Mouse (Mus musculus): ENCODE measurements around the gene Rnf128. TPM values are rescaled to one million over a fixed set of nuclear protein-coding genes. Genes with fewer than 3 reads are reported as not detected.

Rnf128 gene
- polyA plus RNA-seq, 1 experiment from 2014 or later = 6.4 TPM

DNA sequence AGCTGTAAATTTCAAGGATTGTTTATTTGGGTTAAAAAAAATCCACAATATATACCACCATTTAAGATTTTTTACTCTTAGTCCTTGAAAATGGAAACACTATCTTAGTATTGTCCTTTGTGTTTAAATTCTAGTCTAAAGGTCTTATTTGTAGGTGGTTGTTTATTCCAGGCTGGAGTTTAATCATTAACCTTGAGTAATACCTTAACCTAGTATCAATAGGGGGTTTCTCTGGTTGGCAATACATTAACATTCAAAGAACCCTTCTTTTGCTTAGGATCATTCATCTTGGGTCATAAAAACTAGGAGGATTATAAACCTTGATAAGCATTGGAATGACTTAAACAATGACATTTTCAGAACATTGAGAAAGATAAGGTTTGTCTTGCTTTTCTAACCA, 77.3 kb downstream of the Rnf128 start:
- Histone ChIP-seq H3K4me1 (ENCODE audit: control insufficient read depth, insufficient read depth, low read length) (no peaks in the 10 kb centered on the region), H3K4me2 (ENCODE audit: low read depth, low read length) (no peak overlapping the region), H3K36me3 (replicated peaks; ENCODE audit: control insufficient read depth, insufficient read depth, low read depth, low read length) (no peaks in the 10 kb centered on the region), H3K4me3 (ENCODE audit: low read depth, low read length) (no peak overlapping the region), H3K9me3 (replicated peaks; ENCODE audit: control insufficient read depth, low read length) (no peaks in the 10 kb centered on the region), H3K27ac (replicated peaks; ENCODE audit: low read depth, low read length) (no peak overlapping the region), H3K9ac (replicated peaks; ENCODE audit: low read length) (no peak overlapping the region), H3K27me3 (ENCODE audit: control insufficient read depth, insufficient read depth, low read length) (no peaks in the 10 kb centered on the region)
- no peak for DNase-seq (ENCODE audit: low spot score)
- no peak for ATAC-seq (replicated peaks; ENCODE audit: insufficient number of reproducible peaks, low FRiP score, low TSS enrichment, low read depth)

DNA sequence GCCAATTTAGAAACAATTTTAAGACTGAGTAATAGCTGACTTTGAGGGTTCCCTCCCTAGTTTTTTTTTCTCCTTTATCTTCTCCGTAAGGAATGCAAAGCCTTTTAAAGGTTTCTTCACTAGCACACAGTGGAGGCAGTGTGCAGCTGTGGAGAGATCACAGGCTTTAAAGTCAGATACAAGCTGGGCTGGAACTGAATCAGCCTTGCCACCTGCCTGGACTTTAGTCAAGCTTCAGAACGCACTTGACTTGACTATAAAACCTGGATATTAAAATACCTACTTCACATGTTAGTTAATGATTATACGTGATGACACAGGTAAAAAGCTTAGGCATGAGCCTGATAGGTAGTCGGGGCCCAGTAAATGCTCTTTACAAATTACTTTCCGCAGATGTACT, 89.1 kb downstream of the Rnf128 start:
- ATAC-seq (replicated peaks; ENCODE audit: insufficient number of reproducible peaks, low FRiP score, low TSS enrichment, low read depth) (no peak), DNase-seq (ENCODE audit: low spot score) (no peak)
- H3K9me3 ChIP-seq (replicated peaks; ENCODE audit: control insufficient read depth, low read length) = no peaks in the 10 kb centered on the region
- WGBS = 79% methylated on average over 5 of the region's 5 CpGs
- no peaks in the 10 kb centered on the region for H3K4me1 ChIP-seq (ENCODE audit: control insufficient read depth, insufficient read depth, low read length)
- H3K4me3 ChIP-seq (ENCODE audit: low read depth, low read length) = no peak overlapping the region
- no peak overlapping the region for H3K9ac ChIP-seq (replicated peaks; ENCODE audit: low read length)
- no peaks in the 10 kb centered on the region for H3K27me3 ChIP-seq (ENCODE audit: control insufficient read depth, insufficient read depth, low read length)
- no peaks in the 10 kb centered on the region for H3K36me3 ChIP-seq (replicated peaks; ENCODE audit: control insufficient read depth, insufficient read depth, low read depth, low read length)
- no peak overlapping the region for H3K4me2 ChIP-seq (ENCODE audit: low read depth, low read length)
- H3K27ac ChIP-seq (replicated peaks; ENCODE audit: low read depth, low read length) = no peak overlapping the region

DNA sequence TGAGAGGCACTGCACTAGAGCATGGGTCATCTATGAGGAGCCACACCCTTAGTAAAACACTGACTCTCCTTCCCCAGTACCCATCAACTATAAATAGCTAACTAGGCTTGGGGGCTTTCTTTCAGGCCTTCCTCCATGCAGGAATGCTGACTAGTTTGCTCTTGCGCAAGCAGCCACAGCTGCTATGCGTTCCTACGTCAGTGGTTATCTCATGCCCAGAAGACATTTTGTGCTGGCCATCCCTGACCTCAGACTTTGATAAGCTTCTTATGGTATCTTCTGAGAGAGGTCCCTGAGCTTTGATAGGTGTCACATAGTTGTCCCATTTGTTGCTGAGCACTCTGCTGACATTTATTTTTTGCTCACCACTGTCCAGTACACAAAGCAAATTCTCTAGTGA, 90.2 kb downstream of the Rnf128 start:
- no peak for ATAC-seq (replicated peaks; ENCODE audit: insufficient number of reproducible peaks, low FRiP score, low TSS enrichment, low read depth)
- H3K9me3 ChIP-seq (replicated peaks; ENCODE audit: control insufficient read depth, low read length) = no peaks in the 10 kb centered on the region
- H3K9ac ChIP-seq (replicated peaks; ENCODE audit: low read length) = no peak overlapping the region
- H3K36me3 ChIP-seq (replicated peaks; ENCODE audit: control insufficient read depth, insufficient read depth, low read depth, low read length) = no peaks in the 10 kb centered on the region
- H3K27me3 ChIP-seq (ENCODE audit: control insufficient read depth, insufficient read depth, low read length) = no peaks in the 10 kb centered on the region
- WGBS = 85% methylated on average over 3 of the region's 3 CpGs
- no peaks in the 10 kb centered on the region for H3K4me1 ChIP-seq (ENCODE audit: control insufficient read depth, insufficient read depth, low read length)
- H3K27ac ChIP-seq (replicated peaks; ENCODE audit: low read depth, low read length) = no peak overlapping the region
- H3K4me3 ChIP-seq (ENCODE audit: low read depth, low read length) = no peak overlapping the region
- no peak overlapping the region for H3K4me2 ChIP-seq (ENCODE audit: low read depth, low read length)
- DNase-seq (ENCODE audit: low spot score) = no peak

DNA sequence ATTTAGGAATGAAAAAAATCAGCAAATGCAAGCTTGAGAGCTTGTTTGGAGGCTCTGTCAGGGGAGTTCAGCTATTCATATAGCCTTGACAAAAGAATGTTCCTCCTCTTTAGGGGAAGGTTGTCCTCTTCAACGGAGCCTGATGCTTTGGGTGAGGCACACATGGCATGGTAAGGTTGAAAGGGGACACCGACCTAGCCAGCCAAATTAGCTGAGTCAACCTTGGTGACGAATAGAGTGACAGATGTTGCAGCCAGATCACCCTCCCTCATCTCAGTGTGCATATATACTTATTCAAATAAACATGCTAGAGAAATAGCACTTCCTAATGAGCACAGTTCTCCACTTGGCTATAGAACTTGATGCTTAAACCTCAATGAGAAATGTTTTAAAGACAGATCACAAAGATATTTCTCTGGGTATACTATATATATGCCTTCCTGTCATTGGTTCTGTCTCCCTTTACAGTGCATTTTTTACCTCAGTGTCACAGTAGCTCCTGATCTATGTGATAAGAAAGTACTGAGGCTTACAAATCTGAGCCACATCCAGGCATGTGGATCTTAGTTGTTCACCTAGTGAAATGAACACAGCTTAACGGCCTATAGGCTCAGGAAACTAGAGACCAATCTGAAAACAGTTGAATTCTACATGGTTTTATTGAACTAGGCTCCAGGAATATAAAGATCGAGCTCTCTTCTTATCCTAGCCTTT, 91.4 kb downstream of the Rnf128 start:
- Histone ChIP-seq H3K27me3 (ENCODE audit: control insufficient read depth, insufficient read depth, low read length) (no peaks in the 10 kb centered on the region), H3K9me3 (replicated peaks; ENCODE audit: control insufficient read depth, low read length) (no peaks in the 10 kb centered on the region), H3K4me3 (ENCODE audit: low read depth, low read length) (no peak overlapping the region), H3K4me2 (ENCODE audit: low read depth, low read length) (no peak overlapping the region), H3K9ac (replicated peaks; ENCODE audit: low read length) (no peak overlapping the region), H3K27ac (replicated peaks; ENCODE audit: low read depth, low read length) (no peak overlapping the region), H3K36me3 (replicated peaks; ENCODE audit: control insufficient read depth, insufficient read depth, low read depth, low read length) (no peaks in the 10 kb centered on the region), H3K4me1 (ENCODE audit: control insufficient read depth, insufficient read depth, low read length) (no peaks in the 10 kb centered on the region)
- DNase-seq (ENCODE audit: low spot score) (no peak), ATAC-seq (replicated peaks; ENCODE audit: insufficient number of reproducible peaks, low FRiP score, low TSS enrichment, low read depth) (no peak)
- WGBS = 70% methylated on average over 5 of the region's 5 CpGs

DNA sequence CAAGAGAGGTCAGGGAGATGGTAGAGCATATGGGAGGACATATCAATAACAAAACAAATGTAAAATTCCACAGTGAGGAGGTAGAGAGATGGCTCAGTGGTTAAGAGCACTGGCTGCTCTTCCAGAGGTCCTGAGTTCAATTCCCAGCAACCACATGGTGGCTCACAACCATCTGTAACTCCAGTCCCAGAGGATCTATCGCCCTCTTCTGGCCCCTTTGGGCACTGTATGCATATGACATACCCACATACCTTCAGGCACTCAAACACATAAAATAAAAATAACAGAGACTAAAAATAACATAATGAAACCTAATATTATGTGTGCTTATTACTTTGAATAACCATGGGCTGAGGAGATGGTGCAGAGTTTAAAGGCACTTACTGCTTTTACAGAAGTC, 99.0 kb downstream of the Rnf128 start:
- Histone ChIP-seq H3K9me3 (replicated peaks; ENCODE audit: control insufficient read depth, low read length) (no peaks in the 10 kb centered on the region), H3K4me3 (ENCODE audit: low read depth, low read length) (no peak overlapping the region), H3K36me3 (replicated peaks; ENCODE audit: control insufficient read depth, insufficient read depth, low read depth, low read length) (no peaks in the 10 kb centered on the region), H3K4me1 (ENCODE audit: control insufficient read depth, insufficient read depth, low read length) (no peaks in the 10 kb centered on the region), H3K27ac (replicated peaks; ENCODE audit: low read depth, low read length) (no peak overlapping the region), H3K27me3 (ENCODE audit: control insufficient read depth, insufficient read depth, low read length) (no peaks in the 10 kb centered on the region), H3K9ac (replicated peaks; ENCODE audit: low read length) (no peak overlapping the region), H3K4me2 (ENCODE audit: low read depth, low read length) (no peak overlapping the region)
- DNase-seq (ENCODE audit: low spot score) = no peak
- WGBS = 43% methylated on average over 1 of the region's 1 CpGs
- ATAC-seq (replicated peaks; ENCODE audit: insufficient number of reproducible peaks, low FRiP score, low TSS enrichment, low read depth) = no peak

DNA sequence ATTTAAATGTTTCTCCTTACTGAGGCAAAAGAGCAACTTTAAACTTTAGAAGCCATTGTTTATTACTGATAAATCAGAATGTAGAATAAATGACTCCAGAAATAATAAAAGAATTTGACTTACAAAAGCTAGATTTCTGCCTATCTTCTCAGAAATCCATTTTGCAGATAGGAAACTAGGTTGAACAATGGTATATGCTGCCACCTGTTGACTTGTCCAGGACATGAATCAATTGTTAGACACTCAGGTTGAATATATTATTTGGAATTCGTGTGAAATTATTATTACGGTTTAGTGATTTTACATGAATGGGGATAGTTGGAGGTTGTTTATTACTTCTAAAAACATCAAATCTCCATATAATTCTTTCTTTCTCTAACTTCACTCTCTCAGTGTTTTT, 102.7 kb downstream of the Rnf128 start:
- ATAC-seq (replicated peaks; ENCODE audit: insufficient number of reproducible peaks, low FRiP score, low TSS enrichment, low read depth) (no peak), DNase-seq (ENCODE audit: low spot score) (peak; percentile 26)
- H3K4me1 ChIP-seq (ENCODE audit: control insufficient read depth, insufficient read depth, low read length) = no peaks in the 10 kb centered on the region
- no peak overlapping the region for H3K9ac ChIP-seq (replicated peaks; ENCODE audit: low read length)
- H3K4me2 ChIP-seq (ENCODE audit: low read depth, low read length) = no peak overlapping the region
- H3K27ac ChIP-seq (replicated peaks; ENCODE audit: low read depth, low read length) = no peak overlapping the region
- H3K27me3 ChIP-seq (ENCODE audit: control insufficient read depth, insufficient read depth, low read length) = no peaks in the 10 kb centered on the region
- no peak overlapping the region for H3K4me3 ChIP-seq (ENCODE audit: low read depth, low read length)
- H3K9me3 ChIP-seq (replicated peaks; ENCODE audit: control insufficient read depth, low read length) = no peaks in the 10 kb centered on the region
- 71% methylated on average over 2 of the region's 2 CpGs for WGBS
- H3K36me3 ChIP-seq (replicated peaks; ENCODE audit: control insufficient read depth, insufficient read depth, low read depth, low read length) = no peaks in the 10 kb centered on the region

DNA sequence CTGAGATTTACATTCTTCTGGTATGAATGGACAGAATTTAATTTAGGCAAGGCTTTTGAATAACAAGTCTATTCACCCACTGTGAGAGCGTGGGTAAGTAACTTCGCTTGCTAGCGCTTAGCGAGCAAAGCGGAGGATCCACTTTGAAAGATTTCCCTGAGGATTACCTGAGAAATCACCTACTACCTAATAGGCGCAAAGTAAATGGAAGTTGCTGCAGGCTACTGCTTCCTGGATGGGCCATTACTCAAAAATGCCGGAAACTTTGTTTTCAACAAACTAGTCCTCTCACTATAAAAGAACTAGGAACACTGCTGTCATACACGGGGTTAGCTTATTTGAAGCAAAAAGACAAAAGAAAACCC, 121.3 kb downstream of the Rnf128 start:
- peak; percentile 57 for ATAC-seq (replicated peaks; ENCODE audit: insufficient number of reproducible peaks, low FRiP score, low TSS enrichment, low read depth)
- no peak overlapping the region for H3K27ac ChIP-seq (replicated peaks; ENCODE audit: low read depth, low read length)
- H3K9me3 ChIP-seq (replicated peaks; ENCODE audit: control insufficient read depth, low read length) = no peaks in the 10 kb centered on the region
- H3K9ac ChIP-seq (replicated peaks; ENCODE audit: low read length) = peak overlapping the region; percentile 28; the same call in 1 of the 2 replicates
- peak overlapping the region; percentile 36 for H3K4me2 ChIP-seq (ENCODE audit: low read depth, low read length)
- H3K4me3 ChIP-seq (ENCODE audit: low read depth, low read length) = peak overlapping the region; percentile 50
- WGBS = 17% methylated on average over 8 of the region's 8 CpGs
- DNase-seq (ENCODE audit: low spot score) = no peak
- H3K27me3 ChIP-seq (ENCODE audit: control insufficient read depth, insufficient read depth, low read length) = no peaks in the 10 kb centered on the region
- no peaks in the 10 kb centered on the region for H3K36me3 ChIP-seq (replicated peaks; ENCODE audit: control insufficient read depth, insufficient read depth, low read depth, low read length)
- no peaks in the 10 kb centered on the region for H3K4me1 ChIP-seq (ENCODE audit: control insufficient read depth, insufficient read depth, low read length)

DNA sequence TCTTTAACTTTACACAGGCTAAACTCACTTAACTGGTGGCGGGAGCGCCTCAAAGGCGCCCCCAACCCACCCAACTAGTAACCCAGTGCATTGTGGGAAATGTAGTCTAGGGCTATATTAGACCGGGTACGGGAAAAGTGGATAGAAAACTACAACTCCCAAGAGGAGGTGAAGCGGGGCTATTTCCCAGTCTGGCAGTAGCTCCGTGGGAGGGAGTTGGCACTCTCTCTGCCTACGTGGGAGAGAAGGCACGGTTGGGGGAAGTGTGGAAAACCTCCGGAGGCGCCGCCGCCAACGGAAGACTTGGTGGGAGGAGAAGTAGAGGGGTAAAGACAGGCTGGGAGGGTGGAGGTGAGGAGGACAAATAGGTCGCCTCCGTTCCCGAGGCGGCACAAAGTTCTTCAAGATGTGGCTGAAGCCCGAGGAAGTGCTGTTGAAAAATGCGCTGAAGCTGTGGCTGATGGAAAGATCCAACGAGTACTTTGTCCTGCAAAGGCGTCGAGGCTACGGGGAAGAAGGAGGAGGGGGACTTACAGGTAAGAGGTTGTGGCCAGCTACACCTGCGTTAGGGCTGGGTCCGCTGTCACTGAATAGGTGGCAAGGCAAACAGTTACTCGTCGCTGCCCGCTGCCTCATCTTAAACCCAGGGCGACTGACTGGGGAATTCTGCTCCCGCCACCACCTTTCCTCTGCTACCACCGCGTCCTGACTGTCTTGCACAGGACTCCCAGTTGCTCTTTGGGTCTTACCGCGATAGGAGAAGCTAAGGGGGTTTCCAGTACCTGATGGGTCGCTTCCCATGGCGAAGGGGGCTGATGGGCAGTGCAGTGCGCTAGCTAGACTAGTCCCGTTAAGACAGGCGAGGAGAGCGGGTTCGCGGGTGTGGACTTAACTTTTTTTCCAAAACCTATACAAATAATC, 121.9 kb downstream of the Rnf128 start, which contains the start of gene Tbc1d8b:
Gene Tbc1d8b, plus strand, starts transcription at position 222 of the 921 bp plus-strand sequence.
- WGBS = 16% methylated on average over 41 of the region's 43 CpGs
- peak within 1 kb of the TSS; percentile 50 for H3K4me3 ChIP-seq (ENCODE audit: low read depth, low read length)
- no peaks in the 10 kb centered on the region for H3K27me3 ChIP-seq (ENCODE audit: control insufficient read depth, insufficient read depth, low read length)
- no peaks in the 10 kb centered on the region for H3K4me1 ChIP-seq (ENCODE audit: control insufficient read depth, insufficient read depth, low read length)
- H3K9me3 ChIP-seq (replicated peaks; ENCODE audit: control insufficient read depth, low read length) = no peaks in the 10 kb centered on the region
- H3K36me3 ChIP-seq (replicated peaks; ENCODE audit: control insufficient read depth, insufficient read depth, low read depth, low read length) = no peaks in the 10 kb centered on the region
- H3K27ac ChIP-seq (replicated peaks; ENCODE audit: low read depth, low read length) = no peak within 1 kb of the TSS
- peak within 1 kb of the TSS; percentile 64 for H3K4me2 ChIP-seq (ENCODE audit: low read depth, low read length)
- ATAC-seq (replicated peaks; ENCODE audit: insufficient number of reproducible peaks, low FRiP score, low TSS enrichment, low read depth) = peak; percentile 99
- H3K9ac ChIP-seq (replicated peaks; ENCODE audit: low read length) = peak within 1 kb of the TSS; percentile 50
- DNase-seq (ENCODE audit: low spot score) = peak; percentile 92
